Mouse (Mus musculus): ENCODE data around the gene Ndufaf5.
"Not testable (repeated sequence)": the region's sequence is repeated elsewhere in the genome, so short reads cannot be mapped to it uniquely, and the experiment has no call there.

The Ndufaf5 gene

GRCm38 (mm10) chr2:140170127-140170802, at the start of gene Ndufaf5, which contains the start of gene Esf1:
Gene Ndufaf5 (plus strand): TSS chr2:140170649.
Gene Esf1 (minus strand): TSS chr2:140170564.
- peak; percentile 85 to 95 for DNase-seq

DNA sequence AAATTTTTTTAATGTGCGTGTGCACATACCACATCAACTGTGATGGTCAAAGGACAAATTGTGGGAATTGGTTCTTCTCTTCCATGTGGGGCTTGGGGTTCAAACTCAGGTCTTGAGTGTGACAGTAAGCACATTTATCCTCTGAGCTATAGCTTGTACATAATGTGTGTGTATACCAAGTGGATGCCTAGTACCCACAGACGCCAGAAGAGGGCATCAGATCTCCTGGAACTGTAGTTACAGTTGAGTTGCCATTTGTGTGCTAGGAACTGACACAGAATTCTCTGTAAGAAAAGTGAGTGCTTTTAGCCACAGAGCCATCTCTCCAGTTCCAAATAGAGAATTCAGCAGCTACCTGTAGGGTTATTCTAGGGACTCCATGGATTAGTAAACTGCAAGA, 44.9 kb upstream of the Ndufaf5 start:
- DNase-seq: no peak

DNA sequence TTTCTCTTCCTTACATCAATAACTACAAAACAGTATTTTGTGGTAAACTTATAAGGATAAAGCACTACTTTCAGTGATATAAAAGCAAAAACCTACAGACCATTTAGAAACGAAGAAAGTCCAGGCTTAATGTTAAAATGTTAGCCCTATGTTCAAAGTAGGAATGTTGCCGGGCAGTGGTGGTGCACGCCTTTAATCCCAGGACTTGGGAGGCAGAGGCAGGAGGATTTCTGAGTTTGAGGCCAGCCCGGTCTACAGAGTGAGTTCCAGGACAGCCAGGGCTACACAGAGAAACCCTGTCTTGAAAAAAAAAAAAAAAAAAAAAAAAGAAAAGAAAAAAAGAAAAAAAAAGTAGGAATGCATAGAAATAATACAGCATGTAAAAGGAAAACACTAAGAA, 18.7 kb upstream of the Ndufaf5 start, which contains the start of gene Gm17374:
Gene Gm17374, plus strand, starts transcription at position 301 of the 400 bp plus-strand sequence.
- not testable (repeated sequence) for DNase-seq

- no peak for DNase-seq
These were observed 11.2 kb upstream of the Ndufaf5 start for GRCm38 (mm10) chr2:140159186-140159730.

DNA sequence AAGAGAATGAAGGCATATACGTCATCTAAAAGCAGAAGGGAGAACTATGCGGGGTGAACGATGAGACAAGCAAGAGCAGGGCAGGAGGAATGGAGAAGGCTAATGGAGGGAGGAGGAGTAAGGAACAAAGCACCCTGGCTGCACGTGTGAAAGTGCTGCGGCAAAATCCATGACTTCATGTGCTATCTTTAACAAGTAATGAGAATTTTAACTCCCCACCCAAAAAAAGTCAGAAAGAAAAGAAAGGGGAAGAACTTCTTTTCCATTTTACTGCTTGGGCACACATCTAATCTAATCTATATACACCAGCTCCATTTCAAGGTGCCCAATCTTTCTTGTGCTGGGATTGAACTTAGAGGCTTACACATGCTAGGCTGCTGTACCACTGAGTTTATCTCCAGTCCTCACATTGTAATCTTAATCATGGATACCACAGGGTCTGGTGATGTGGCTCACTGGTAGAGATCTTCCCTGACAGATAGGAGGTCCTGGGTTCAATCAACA, 7.0 kb upstream of the Ndufaf5 start:
- no peak for DNase-seq

DNA sequence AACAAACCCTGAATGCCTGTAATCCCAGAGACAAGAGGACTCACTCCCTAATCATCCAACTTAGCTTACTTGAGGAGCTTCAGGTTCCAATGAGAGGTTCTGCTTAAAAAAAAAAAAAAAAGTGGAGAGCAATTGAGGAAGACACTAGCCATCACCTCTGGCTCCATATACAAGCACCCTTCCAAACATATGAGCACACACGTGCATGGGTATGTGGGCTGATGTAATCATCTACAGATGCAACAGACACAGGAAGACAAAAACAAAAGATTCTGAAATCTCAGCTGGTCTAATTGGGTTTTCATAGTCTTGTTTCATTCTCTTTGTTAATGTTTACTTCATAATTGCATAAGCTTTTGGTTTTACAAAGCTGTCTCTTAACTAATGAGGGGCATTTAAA, 1.4 kb upstream of the Ndufaf5 start:
- no peak for DNase-seq

GRCm38 (mm10) chr2:140170803-140171553, 529 bp downstream of the Ndufaf5 start:
- no peak for DNase-seq

DNA sequence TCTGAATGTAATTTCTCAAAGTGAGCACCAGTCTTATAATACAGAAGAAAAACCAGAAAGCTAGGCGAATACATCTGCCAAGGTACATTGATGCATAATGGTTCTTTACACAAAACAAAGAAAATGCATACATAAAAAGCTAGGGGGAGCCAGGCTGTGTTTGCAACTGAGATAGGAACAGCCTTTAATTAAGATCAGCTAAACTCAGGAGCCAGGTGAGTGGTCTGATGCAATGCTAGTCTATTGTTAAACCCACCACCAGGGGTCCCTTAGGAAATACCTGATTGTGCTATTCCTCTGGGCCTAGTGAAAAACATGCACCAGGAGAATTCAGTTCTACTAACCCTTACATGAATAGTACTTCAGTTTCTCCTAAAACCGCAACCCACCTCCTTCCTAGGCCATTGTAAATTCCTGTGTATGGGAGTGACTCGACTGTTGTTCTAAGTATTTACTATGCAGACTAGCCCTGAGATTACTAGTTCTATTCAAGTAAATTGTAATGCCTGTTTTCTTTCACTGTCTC, 15.3 kb downstream of the Ndufaf5 start:
- not testable (repeated sequence) for DNase-seq

- DNase-seq: no peak
These were observed 30.3 kb downstream of the Ndufaf5 start for GRCm38 (mm10) chr2:140200713-140201112.

- no peak for DNase-seq
These were observed 32.1 kb downstream of the Ndufaf5 start for GRCm38 (mm10) chr2:140202573-140202972.

DNA sequence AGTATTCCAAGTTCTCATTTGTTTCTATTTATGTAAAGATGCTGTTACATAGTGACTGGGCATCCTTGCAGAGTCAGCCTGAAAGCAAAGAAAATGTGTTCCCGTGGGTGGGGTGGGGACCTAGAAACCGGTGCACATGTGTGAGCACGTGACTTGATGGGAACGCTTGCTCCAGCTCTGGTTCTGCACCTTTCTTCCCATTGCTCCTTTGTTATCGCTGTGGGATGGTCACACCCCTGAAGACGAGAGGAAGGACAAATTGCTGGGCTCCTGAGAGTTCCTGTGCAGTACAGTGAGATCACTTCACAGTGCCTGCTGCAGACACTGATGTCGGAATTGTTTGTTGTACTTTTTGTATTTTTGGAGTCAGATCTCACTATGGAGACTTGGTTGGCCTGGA, 33.3 kb downstream of the Ndufaf5 start:
- no peak for DNase-seq

DNA sequence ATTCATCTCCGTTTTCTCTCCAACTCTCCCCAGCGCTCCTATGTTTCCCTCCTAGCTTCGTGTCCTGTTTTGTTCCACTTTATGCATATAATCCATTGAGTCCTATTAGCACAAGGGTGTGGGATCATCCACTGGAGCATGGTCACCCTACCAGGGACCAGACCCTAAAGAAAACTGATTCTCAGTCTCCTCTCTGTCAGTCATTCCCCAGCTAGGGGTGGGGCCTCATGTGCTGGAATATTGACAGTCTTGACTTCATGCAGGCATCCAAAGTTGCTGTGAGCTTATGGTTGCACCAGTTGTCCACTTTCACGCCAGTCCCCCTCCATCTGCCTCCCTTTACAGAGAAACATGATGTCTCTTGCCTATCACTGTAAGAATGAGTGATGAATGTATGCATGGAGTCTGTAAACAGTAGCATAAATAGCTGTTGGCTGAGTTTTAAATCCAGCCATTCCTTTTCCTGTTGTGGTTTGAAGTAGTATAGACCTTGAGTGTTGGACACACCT, 44.1 kb downstream of the Ndufaf5 start:
- no peak for DNase-seq

DNA sequence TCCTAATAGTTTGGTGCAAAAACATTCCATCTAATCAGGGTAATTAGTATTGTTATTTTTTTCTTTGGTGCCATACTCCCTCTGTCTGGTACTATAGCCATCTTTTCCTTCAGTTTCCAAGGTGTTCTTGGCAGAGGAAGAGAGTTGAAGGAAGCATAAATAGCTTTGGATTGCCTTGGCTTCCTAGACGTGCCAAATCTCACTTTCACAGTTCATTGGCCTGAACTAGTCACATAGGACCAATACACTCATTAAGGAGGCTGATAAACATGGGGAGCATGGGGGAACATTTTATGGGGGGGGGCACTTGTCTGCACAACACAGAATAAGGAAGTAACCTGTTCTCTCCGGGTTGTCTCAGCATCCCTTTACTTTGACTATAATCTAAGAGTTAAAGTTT, 45.0 kb downstream of the Ndufaf5 start:
- DNase-seq: no peak

DNA sequence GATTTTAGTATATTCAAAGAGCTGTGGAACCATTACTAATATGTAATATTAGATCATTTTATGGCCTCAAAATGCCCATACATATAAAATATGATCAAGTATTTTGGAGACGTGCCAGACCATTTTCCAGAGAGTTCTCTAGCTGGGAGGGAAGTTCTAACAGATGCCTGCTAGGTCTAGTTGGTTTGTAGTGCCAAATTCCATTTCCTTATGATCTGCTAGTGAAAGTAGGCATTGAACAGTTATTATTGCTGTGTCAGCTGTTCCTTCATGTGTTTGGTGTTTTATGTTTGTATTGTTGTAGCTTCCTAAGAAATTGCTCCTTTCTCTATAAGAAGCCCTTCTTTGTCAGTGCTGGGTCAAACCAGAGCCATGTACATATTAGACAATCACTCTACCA, 45.5 kb downstream of the Ndufaf5 start:
- no peak for DNase-seq

DNA sequence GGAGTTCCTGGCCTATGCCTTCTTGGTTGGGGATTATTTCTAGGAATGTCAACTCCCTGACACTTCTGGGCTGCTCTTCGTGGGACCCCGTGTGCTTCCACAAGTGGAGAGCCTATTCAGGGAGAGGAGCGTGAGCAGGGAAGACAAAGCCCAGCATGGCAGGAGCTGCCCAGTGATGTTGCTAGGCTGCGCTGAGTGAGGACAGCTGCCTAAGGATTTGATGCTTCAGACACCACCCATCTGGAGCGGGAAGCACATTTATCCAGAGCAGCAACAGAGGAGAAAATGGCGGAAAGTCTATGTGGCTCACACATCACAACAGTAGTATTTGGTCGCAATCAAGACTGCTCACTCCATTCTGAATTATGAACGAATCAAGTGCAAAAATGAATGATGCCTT, 49.9 kb downstream of the Ndufaf5 start:
- no peak for DNase-seq

GRCm38 (mm10) chr2:140230295-140230694, 59.8 kb downstream of the Ndufaf5 start:
- DNase-seq: no peak

DNA sequence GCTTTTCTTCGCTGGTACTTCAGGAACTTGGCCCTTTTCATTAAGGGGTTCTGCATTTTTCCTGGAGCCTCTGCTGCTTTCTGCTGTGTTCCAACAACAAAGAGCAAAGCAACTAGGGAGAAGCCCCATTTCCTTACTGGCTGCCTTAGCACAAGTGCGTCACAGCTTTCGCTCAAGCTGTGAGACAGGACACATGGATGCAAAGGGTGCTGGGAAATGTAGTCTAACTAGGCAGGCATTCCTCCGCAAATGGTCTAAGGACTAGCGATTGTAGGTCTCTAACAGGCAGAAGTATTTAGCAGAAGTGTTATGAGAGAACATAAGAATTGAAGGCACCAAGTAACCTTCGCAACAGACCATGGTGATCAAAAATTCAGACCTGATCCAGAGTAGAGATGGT, 66.8 kb downstream of the Ndufaf5 start:
- no peak for DNase-seq

DNA sequence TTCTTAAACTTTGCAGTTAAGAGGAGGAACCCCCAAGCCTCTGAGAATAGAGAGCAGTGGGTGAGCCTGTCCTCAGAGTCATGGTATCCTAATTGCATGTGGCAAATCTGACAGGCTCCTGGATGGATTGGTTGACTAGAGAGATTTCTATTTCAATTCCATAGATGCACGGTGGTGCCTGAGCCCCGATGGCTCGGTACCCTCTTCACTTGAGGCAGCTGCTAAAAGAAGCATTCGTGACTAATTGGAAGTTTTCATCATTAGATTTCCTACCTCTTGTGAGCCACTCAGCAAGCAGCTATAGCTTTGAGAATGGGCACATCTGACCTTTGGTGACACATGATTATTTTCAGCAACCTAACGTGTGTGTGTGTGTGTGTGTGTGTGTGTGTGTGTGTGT, 71.9 kb downstream of the Ndufaf5 start:
- no peak for DNase-seq

- no peak for DNase-seq
These were observed 72.7 kb downstream of the Ndufaf5 start for GRCm38 (mm10) chr2:140243105-140243504.
